Mouse (Mus musculus): Measurements from ENCODE around the gene Aco1. TPM values are rescaled to one million over a fixed set of nuclear protein-coding genes. Genes with fewer than 3 reads are reported as not detected.

The Aco1 gene
- total and polyA plus RNA-seq, 2 experiments = 112 to 178 TPM

DNA sequence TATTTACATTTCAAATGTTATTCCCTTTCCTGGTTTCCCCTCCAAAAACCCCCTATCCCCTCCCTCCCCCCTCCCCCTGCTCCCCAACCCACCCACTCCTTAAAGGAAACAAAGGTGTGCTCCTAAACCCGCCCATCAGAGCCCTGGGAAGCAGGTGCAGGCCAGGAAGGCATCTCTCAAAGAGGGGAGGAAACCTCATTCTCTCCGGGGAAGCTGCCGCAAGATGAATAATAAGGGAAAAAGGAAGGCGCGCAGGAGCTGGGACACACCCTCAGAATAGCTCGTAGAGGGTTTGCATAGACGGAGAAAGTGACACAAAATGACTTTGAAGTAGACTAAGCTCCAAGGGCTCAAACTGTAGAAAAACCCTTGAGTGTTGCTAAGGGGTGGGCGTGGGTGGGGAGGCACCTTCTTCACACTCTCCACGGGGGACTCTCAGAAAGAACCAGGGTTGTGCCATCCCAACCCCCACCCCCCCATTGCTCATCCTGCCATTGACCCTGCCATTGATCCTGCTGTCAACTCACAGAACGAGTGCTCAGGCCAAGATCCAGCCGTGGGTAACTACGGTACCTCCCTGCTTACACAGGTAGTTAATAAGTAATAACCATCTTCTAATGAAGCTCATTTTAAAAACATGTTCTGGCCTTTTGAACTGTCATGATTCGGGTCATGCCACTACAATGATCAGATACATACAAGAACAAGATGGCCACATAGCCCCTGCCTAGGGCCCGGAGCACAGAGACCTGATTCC is 78.3 kb downstream of the Aco1 start:
- H3K79me2 ChIP-seq (ENCODE audit: control insufficient read depth, insufficient read depth, low read length) = no peaks in the 10 kb centered on the region
- TF ChIP-seq CTCF (IDR thresholded peaks at IDR 0.05; ENCODE audit: low read depth, low read length) (no peak), POLR2A (IDR thresholded peaks at IDR 0.05; ENCODE audit: extremely low read depth, insufficient read depth, low read length) (no peak)
- H3K27ac ChIP-seq (replicated peaks; ENCODE audit: insufficient read depth, low read depth, low read length) = peak overlapping the region; percentile 87
- H3K4me1 ChIP-seq (ENCODE audit: control insufficient read depth, insufficient read depth, low read length) = peaks cover 9% of the 10 kb centered on the region; the same call in 1 of the 2 replicates
- peak; percentile 97 for DNase-seq (ENCODE audit: extremely low read depth, low read depth, low spot score)
- peak overlapping the region; percentile 42; the same call in 1 of the 2 replicates for H3K9ac ChIP-seq (ENCODE audit: low read depth, low read length)
- peaks cover 36% of the 10 kb centered on the region for H3K36me3 ChIP-seq (ENCODE audit: control insufficient read depth, insufficient read depth, low read length)
- no peaks in the 10 kb centered on the region for H3K27me3 ChIP-seq (ENCODE audit: control insufficient read depth, insufficient read depth, low read length)
- 21% methylated on average over 14 of the region's 14 CpGs for WGBS
- H3K4me3 ChIP-seq (ENCODE audit: insufficient read depth, low read depth, low read length) = peak overlapping the region; percentile 31

DNA sequence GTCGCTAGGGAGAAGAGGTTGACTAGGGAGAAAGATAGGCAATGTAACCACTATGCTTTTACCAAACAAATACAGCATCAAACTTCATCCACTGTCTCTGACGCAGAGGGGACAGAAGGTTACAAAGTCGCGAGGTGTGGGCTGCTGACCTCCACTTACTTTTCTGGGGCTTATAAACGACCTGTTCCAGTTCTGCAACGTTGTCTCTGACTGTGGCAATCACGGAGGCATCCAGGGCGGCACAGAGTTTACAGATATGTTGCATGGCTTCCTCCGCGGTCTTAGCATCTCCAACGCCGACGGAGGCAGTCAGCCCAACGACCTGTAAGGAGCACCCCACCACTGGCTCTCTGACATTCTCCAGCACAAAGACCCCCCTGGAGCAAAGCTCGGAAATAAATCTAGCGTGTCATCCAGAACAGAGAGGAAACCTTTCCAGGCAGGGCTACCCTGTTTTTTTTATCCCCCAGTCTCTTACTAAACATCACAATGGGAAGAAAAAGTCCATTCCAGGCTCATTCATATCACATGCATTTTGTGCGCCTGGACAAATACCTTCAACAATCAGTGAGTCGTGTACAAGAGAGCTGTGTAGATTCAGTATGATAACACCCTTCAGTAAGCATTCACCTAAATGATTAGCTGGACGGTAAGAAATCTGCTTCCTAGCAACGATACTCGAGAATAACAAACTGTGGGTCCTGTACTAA is 79.2 kb downstream of the Aco1 start:
- WGBS = 42% methylated on average over 21 of the region's 21 CpGs
- H3K4me3 ChIP-seq (ENCODE audit: insufficient read depth, low read depth, low read length) = peak overlapping the region; percentile 31
- peaks cover 29% of the 10 kb centered on the region for H3K36me3 ChIP-seq (ENCODE audit: control insufficient read depth, insufficient read depth, low read length)
- no peaks in the 10 kb centered on the region for H3K79me2 ChIP-seq (ENCODE audit: control insufficient read depth, insufficient read depth, low read length)
- H3K27ac ChIP-seq (replicated peaks; ENCODE audit: insufficient read depth, low read depth, low read length) = peak overlapping the region; percentile 87
- H3K27me3 ChIP-seq (ENCODE audit: control insufficient read depth, insufficient read depth, low read length) = no peaks in the 10 kb centered on the region
- no peak for DNase-seq (ENCODE audit: extremely low read depth, low read depth, low spot score)
- H3K9ac ChIP-seq (ENCODE audit: low read depth, low read length) = peak overlapping the region; percentile 42; the same call in 1 of the 2 replicates
- peaks cover 9% of the 10 kb centered on the region; the same call in 1 of the 2 replicates for H3K4me1 ChIP-seq (ENCODE audit: control insufficient read depth, insufficient read depth, low read length)
- no peak for TF ChIP-seq CTCF (IDR thresholded peaks at IDR 0.05; ENCODE audit: low read depth, low read length)
- TF ChIP-seq POLR2A (IDR thresholded peaks at IDR 0.05; ENCODE audit: extremely low read depth, insufficient read depth, low read length) = no peak

DNA sequence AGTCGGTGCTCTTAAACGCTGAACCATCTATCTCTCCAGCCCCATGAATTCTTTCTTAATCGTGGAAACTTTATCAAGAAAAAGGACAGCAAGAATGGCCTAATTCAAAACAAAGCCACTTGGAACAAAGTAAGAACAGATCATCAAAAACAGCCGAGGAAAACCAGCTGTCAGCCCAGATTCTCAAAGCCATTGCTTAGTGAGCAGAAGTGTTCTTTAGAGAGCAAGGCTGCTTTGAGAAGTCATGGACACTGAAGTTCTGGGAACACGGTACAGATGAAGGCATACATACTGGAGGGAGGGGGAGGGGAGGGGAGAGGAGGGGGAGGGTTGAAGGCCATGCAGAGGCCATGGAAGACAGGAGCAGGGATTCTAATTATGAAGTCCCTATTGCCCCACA is 83.2 kb downstream of the Aco1 start:
- no peak overlapping the region for H3K4me3 ChIP-seq (ENCODE audit: insufficient read depth, low read depth, low read length)
- H3K79me2 ChIP-seq (ENCODE audit: control insufficient read depth, insufficient read depth, low read length) = no peaks in the 10 kb centered on the region
- TF ChIP-seq CTCF (IDR thresholded peaks at IDR 0.05; ENCODE audit: low read depth, low read length) = no peak
- TF ChIP-seq POLR2A (IDR thresholded peaks at IDR 0.05; ENCODE audit: extremely low read depth, insufficient read depth, low read length) = no peak
- no peaks in the 10 kb centered on the region for H3K27me3 ChIP-seq (ENCODE audit: control insufficient read depth, insufficient read depth, low read length)
- no peak for DNase-seq (ENCODE audit: extremely low read depth, low read depth, low spot score)
- H3K4me1 ChIP-seq (ENCODE audit: control insufficient read depth, insufficient read depth, low read length) = peaks cover 4% of the 10 kb centered on the region; the same call in 1 of the 2 replicates
- H3K36me3 ChIP-seq (ENCODE audit: control insufficient read depth, insufficient read depth, low read length) = peaks cover 33% of the 10 kb centered on the region
- no peak overlapping the region for H3K27ac ChIP-seq (replicated peaks; ENCODE audit: insufficient read depth, low read depth, low read length)
- WGBS = 80% methylated on average over 5 of the region's 5 CpGs
- H3K9ac ChIP-seq (ENCODE audit: low read depth, low read length) = no peak overlapping the region

DNA sequence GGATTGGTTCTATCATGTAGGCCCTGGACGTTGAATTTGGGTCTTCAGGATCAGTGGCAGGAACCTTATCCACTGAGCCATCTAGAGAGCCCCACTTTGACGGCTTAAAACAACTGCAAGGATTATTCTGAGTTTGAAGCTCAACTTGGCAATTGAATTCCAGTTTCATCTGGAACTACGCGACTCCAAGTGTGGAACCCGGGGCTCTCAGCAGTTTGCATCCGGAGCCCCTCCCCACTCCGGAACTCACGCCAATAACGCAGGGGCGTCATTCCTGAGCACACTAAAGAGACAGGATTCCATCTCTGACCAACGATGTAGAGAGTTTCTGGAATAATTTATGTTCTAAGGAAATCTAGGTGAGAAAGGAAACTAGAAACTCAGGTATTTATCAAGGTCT is 84.2 kb downstream of the Aco1 start:
- H3K27me3 ChIP-seq (ENCODE audit: control insufficient read depth, insufficient read depth, low read length) = no peaks in the 10 kb centered on the region

DNA sequence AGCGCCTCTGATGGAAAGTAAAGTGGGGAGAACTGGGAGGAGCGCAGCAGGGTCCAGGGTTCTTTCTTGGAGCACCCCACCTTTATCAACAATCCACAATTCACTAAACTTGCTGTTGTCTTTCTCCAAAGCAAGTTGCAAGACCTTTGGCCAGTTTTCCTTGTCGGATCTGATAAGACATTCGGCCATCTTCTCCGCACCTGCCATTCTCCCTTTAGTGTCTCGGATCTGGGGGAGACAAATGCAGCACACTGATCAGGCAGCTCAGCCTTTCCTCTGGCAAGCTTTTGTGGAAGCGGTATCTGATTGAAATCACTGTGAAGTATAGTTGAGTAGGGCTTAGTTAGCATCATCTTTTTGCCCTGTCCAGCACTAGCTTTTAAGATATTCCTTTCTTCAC is 85.0 kb downstream of the Aco1 start:
- TF ChIP-seq CTCF (IDR thresholded peaks at IDR 0.05; ENCODE audit: low read depth, low read length) (no peak), POLR2A (IDR thresholded peaks at IDR 0.05; ENCODE audit: extremely low read depth, insufficient read depth, low read length) (no peak)
- 95% methylated on average over 7 of the region's 7 CpGs for WGBS
- no peaks in the 10 kb centered on the region for H3K27me3 ChIP-seq (ENCODE audit: control insufficient read depth, insufficient read depth, low read length)

More for the DNA sequence above, 84.2 kb downstream of the Aco1 start:
- Histone ChIP-seq H3K36me3 (ENCODE audit: control insufficient read depth, insufficient read depth, low read length) (peaks cover 33% of the 10 kb centered on the region), H3K4me1 (ENCODE audit: control insufficient read depth, insufficient read depth, low read length) (no peaks in the 10 kb centered on the region), H3K27ac (replicated peaks; ENCODE audit: insufficient read depth, low read depth, low read length) (no peak overlapping the region), H3K9ac (ENCODE audit: low read depth, low read length) (no peak overlapping the region), H3K4me3 (ENCODE audit: insufficient read depth, low read depth, low read length) (no peak overlapping the region), H3K79me2 (ENCODE audit: control insufficient read depth, insufficient read depth, low read length) (no peaks in the 10 kb centered on the region)
- no peak for DNase-seq (ENCODE audit: extremely low read depth, low read depth, low spot score)
- 88% methylated on average over 11 of the region's 11 CpGs for WGBS
- TF ChIP-seq CTCF (IDR thresholded peaks at IDR 0.05; ENCODE audit: low read depth, low read length) = no peak
- no peak for TF ChIP-seq POLR2A (IDR thresholded peaks at IDR 0.05; ENCODE audit: extremely low read depth, insufficient read depth, low read length)

More for the DNA sequence above, 85.0 kb downstream of the Aco1 start:
- H3K4me1 ChIP-seq (ENCODE audit: control insufficient read depth, insufficient read depth, low read length) = no peaks in the 10 kb centered on the region
- no peak overlapping the region for H3K27ac ChIP-seq (replicated peaks; ENCODE audit: insufficient read depth, low read depth, low read length)
- no peak for DNase-seq (ENCODE audit: extremely low read depth, low read depth, low spot score)
- peaks cover 35% of the 10 kb centered on the region for H3K36me3 ChIP-seq (ENCODE audit: control insufficient read depth, insufficient read depth, low read length)
- no peak overlapping the region for H3K9ac ChIP-seq (ENCODE audit: low read depth, low read length)
- no peak overlapping the region for H3K4me3 ChIP-seq (ENCODE audit: insufficient read depth, low read depth, low read length)
- H3K79me2 ChIP-seq (ENCODE audit: control insufficient read depth, insufficient read depth, low read length) = no peaks in the 10 kb centered on the region; the same call in 1 of the 2 replicates

Measured in liver, adult 2 months (tissue).